Mouse (Mus musculus): ENCODE data around the gene Nmur2.

DNA sequence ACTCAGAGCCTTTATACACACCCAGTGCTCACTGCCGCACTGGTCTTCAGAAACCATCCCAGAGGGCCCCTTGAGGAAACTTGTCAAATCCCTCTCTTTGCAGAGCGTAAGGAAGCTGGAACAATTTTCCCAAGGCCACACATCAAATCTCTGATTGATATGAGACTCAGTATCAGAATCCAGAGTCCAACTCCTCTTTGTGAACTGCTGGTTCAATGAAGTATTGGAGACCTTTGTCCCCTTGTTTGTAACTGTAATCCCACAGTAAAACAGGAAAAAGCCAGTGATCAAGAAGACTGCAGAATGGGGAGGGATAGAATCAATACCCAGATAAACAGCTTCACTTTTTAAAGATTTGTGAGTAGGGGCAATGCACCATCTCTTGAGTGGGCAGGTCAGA lies 28.8 kb upstream of the Nmur2 start:
- TF ChIP-seq POLR2A (IDR thresholded peaks at IDR 0.05; ENCODE audit: low read depth, low read length) (no peak), CTCF (IDR thresholded peaks at IDR 0.05; ENCODE audit: extremely low read depth, insufficient read depth, insufficient read length, insufficient replicate concordance) (no peak)

All from spleen, adult 2 months (tissue).